Mouse (Mus musculus): ENCODE measurements around the gene Elovl3.

GRCm38 (mm10) chr19:46094144-46094543, 37.6 kb upstream of the Elovl3 start:
- TF ChIP-seq TAL1 (IDR thresholded peaks at IDR 0.05; ENCODE audit: low read length), result no peak
- no peak for TF ChIP-seq GATA1 (IDR thresholded peaks at IDR 0.05; ENCODE audit: low read length)
